Mouse (Mus musculus): ENCODE measurements at regions not wholly inside any gene's neighbourhood (a gene's known extent, or its start where the extent isn't known, plus 50 kb on each side); places are given as distances from the start of the nearest gene placed in this dataset.

DNA sequence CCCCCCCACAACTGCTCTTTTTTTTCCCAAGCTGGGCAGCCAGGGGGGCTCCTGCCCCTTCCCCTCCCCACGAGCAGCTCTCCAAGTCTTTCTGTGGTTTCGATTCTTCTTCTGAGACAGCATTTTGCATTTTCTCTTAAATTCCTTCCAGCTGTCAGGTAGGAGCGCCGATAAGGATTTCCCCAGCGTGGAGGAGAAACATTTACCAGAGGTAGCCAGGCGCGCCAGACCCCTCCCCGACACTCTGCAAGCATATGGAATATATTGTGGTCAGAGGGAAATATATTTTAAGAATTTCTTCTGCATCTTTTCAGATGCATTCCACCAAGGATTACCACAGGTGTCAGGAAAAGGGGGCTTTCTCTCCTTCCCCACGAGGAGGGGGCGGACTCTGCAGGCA lies 111.9 kb downstream of the Tbx5 start:
- no peak for DNase-seq (ENCODE audit: low spot score in 2 of 2)

DNA sequence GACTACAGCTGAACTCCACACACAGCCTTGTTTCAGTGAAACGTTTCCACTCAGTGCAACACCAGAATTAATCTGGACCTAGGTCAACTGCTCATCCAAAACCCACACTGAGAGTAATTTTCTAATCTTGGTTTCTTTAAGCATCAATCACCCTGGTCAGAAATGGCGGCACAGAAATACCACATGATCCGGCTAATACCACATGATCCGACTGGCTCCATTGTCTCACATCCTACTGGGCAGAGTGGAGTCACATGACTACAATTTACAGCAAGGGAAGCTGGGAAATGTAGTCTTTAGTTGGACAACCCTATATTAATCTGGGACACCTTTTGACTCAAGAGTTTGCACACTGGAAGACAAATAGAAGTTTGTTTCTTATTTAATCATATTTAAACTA lies 115.9 kb downstream of the Tbx5 start:
- no peak for DNase-seq (ENCODE audit: low spot score in 2 of 2)

DNA sequence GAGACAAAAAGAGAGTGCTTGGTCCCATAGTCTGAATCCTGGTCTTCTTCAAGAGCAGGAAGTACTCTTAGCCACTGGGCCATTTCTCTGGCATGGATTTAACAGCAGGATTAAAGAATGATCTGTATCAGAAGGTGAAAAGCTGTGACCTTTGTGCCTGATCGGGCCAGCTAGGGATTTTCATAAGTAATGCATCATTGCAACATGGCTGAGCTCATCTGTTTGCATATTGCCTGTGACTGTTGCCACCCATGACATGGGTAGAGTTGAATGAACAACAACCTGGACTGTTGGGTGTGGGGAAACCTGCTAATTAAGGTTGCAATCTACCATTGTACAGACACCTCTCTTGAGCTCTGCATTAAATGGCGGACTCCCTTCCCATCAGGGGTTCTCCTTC lies 119.6 kb downstream of the Tbx5 start:
- no peak for DNase-seq (ENCODE audit: low spot score in 2 of 2)

DNA sequence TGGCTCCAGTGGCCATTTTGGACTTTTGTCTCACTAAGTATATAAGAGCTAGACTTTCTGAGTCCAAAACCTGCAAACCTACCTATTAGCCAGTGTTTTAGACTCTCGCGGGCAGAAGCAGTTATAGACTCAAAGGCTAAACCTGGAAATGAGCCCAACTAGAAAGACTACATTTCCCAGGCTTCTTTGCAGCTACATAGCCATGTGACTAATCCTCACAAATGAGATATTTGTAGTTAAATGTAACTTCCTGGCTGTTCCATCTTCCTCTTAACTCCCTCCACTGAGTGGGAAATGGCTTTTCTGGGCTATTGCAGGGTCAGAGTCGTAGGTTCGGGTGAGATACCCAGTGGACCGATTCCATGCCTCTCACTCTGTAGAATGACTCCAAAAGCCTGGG lies 120.7 kb downstream of the Tbx5 start:
- no peak for DNase-seq (ENCODE audit: low spot score in 2 of 2)

DNA sequence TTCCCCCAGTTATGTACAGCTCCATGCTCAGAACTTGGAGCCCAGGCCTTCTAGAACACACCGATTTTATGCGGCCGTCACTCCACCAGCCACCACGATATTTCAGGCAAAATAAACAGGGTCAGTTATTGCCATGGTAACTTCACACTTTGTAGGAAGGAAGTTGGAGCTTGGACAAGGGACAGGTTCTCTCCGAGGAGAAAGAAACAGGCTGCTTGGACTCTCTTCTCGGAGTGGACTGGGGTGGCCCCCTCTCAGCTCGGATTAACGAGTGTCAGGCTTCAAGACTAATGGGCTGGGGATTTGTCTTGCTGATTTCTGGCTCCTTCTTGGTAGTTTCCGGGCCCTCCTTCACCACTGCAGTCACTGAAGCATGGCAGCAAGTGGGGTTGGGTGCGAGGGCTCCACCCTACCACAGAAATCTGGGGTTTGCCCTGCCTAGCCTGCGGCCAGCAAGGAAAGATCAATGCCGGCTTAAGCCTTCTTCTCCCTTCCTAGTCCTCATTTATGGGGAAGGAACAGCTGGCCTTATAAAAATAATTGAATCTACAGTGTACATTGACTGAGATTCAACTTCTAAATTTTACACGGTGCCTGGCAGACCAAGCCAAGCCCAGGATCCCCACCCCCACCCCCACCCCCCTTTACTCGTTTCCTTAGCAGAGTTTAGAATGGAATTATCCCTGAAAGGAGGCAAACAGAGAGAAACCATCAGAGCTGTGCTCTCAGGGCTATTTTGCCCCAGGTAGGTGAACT lies 121.5 kb downstream of the Tbx5 start:
- DNase-seq (ENCODE audit: low spot score in 2 of 2) = no peak

DNA sequence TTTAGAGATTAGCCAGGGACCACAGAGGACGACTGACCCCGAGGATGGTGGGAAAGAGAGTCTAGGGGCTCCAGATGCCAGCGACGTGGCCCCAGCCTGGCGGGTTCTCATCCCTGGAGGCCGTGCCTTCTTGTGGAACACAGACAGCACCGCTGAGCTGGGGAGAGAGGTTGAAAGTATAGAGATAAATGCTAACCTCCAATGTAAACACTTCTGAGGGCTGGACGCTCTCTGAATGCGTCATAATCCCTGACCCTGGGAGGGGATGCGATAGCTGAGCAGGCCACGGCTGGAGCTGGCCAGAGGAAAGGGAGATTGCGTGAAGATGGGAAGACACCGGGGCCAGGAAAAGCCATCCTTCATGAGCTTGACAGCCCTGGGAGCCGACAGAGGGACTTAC lies 126.5 kb downstream of the Tbx5 start:
- DNase-seq (ENCODE audit: low spot score in 2 of 2) = no peak

DNA sequence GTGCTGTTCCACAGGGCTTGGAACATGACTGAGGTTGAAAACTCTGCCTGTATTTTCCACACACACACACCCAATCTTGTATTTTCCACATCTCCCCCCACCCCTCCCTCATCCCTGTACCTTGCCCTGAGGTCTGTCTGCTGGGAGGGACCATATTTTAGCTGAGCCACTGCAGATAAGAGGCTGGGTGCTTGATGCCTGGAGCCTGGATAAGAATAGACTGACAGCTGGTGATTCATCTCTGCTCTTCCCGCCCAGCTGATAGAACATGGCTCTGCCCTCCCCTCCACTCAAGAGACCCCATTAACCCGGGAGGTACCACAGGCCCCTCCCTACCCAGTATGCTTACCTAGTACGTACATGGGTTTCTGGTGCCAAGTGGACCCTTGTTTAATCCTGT lies 132.3 kb downstream of the Tbx5 start:
- DNase-seq (ENCODE audit: low spot score in 2 of 2) = no peak

DNA sequence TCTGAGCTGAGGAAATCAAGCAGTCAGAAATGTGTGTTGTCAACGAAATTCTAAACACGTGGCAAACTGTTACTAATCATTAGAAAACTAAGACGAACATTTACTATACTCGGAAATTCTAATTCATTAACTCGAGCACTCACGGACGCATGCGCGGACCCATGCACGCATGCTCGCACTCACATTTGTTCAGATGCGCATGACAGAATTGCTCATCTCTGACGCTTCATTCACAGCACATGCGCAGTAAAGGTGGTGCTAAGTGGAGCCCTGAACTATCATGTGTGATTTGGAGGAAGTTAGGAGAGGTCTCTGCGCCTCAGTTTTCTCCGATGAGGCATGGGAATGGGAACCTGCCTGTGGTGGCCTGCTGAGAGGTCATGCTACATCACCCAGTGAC lies 138.8 kb downstream of the Tbx5 start:
- no peak for DNase-seq (ENCODE audit: low spot score in 2 of 2)

DNA sequence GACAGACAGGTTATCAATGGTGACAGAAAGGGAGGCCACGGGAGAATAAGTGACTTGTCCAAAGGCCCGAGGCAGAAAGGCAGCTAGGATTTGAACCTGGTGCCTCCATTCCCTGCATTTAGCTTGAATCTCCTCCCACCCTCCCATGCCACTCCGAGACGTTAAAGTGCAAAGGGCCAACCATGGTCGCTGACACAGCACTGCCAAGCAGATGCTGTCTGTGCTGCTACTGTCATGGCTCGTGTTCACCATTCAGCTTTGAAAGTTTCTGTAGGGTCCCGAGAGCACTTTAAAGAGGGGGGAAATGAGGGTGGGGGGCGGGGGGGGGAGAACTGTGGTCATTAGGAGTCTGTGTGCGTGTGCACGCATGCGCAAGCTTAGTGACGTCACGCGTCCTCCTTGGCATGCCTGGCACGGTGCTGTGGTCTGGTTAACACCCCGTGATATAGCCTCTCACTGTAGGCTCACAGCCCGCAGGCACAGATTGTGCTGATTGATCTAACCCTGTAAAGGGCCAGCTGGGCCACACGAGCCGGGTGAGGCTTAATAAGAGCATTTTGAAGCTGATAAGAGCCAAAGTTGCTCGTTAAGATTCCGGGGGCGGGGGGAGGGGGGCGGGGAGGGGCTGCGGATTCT lies 140.5 kb downstream of the Tbx5 start:
- peak; percentile 50 to 59 for DNase-seq (ENCODE audit: low spot score in 2 of 2)

DNA sequence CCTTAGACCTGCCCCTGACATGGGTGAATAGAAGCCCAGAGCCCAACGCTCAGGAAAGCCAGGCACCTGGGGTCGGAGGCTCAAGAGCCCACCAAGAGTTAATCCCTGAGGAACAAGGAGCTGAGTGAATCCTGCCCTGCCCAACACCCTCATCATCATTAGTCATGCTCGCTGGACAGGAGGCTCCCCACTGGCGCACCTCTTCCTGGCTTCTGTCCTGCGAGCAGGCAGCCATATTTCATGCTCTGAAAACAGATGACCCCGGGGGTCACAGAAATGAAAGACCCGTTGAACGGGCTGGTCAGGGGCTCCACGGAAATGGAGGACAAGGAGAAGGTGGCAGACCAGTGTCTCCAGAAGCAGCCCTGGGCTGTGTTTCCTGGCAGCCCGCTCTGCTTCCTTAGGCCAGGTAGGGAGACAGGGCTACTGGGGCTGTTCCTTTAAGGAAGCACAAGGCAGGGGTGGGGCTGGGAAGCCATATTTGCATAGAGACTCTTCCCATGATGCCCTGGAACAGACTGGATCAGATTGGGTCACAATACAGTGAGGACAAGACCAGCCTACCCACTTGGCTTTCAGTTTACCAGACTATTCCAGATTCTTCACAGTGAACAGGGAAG lies 138.1 kb upstream of the Rbm19 start:
- DNase-seq (ENCODE audit: low spot score in 2 of 2) = no peak

DNA sequence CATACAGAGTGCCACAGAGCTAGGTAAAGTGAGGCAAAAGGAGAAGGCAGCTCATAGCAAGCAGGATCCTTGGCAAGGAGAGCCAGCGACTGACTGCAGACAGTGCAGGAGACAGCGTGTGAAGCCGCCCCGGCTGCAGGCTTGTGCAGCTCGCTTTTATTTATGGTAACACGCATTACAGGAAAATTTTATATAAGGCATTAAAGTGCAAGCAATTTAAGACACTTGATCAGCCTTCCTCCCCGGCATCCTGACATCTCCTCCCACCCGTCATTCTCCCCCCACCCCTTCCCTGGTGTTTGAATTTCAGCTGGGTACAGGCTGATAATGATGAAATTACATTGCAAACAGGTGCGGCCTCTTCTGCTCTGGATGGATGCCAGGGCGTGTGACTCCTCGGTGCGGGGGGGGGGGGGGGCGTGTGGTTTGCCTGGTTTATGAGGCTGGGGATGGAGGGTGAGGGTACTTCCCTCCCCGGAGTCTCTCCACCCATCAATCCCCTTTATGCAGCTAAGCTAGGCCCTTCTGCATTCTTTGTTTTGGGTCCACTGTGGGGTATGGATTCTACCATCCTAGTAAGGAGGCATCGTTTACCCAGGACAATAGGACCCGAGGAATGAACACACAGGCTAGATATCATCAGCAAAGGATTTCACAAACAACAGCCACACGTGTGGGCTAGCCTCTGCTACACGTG lies 135.0 kb upstream of the Rbm19 start:
- no peak for DNase-seq (ENCODE audit: low spot score in 2 of 2)

DNA sequence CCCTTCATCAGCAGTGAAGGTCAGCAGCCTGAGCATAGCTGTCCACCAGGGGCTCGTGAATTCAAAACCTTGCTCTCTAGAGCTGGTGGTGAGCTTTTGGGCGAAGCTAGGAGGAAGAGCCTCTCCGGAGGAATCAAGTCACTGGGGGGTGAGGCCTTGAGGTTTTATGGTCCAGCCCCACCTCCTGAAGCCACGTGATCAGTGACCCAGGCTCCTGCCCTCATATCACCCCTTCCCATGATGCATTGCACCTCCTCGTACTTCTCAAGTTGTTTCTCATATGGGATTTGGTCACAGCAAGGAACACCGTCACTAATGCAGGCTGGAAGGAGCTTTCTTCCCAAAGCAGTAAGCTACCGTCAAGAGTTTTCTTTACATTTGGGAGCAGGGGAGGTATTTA lies 132.1 kb upstream of the Rbm19 start:
- no peak for DNase-seq (ENCODE audit: low spot score in 2 of 2)

DNA sequence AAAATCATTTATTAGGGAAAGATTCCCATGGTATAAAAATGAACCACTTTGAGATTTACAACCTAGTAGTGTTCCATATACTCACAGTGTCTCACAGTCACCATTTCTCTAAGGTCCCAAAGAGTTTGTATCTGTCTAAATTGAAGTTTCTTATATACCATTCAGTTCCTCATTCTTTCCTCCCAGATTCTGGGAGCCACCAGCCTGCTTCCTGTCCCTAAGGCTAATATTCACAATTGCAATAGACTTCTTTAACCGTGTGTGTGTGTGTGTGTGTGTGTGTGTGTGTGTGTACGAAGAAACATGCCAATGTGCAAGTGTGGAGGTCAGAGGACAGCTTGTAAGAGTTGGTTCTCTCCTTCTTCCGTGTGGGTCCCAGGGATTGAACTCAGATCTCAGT lies 124.1 kb upstream of the Rbm19 start:
- DNase-seq (ENCODE audit: low spot score in 2 of 2) = no peak

DNA sequence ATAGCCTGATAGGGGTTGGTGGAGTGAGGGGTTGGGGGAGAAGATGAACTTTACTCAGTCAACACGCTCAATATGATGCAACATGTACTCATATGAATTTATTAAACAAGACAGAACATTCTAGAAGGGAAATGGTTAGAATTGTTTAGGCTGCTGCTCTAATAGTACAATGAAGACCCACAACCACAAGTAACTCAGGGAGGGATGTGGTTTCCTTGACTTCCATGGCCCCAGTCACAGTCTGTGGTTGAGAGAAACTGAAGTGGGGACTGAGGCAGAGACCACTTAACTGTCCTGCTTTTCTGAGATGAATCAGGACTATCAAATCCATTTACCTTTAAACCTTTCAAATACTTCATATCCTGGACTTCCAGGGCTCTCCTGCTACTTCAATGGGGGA lies 120.5 kb upstream of the Rbm19 start:
- no peak for DNase-seq (ENCODE audit: low spot score in 2 of 2)

DNA sequence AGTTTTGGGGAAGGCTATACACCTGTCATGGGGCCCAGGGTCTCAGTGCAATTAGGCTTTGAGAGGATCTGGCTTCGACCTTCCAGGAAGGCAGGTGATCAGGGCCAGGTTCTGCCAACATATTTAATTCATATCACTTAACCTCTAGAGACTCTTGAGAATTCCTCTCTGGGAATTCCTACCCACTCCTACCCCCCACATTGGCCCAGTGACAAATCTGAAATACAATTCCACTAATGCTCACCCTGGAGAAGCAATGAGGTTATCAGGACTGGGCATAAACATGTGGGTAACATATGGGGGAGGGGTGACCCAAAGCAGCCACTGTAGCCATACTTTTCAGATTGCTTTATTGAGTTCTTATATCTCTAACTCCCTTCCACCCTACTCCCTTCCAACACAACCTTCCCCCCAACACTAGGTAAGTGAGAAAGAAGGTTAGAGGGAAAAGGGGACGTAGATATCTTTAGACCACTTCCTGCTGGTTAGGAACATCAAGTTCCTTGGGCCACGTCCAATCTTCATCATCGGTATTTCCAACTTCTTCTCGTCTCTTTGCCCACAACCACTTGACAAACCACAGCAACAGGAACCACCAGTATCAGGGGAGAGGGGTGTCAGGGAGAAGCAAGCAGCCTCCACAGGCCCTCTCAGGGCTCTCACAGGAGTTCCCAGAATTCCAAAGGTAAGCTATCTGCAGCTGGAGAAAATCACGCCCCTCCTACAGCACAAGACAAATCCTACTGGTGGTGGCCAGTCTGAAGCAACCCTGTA lies 110.4 kb upstream of the Rbm19 start:
- DNase-seq (ENCODE audit: low spot score in 2 of 2) = no peak

DNA sequence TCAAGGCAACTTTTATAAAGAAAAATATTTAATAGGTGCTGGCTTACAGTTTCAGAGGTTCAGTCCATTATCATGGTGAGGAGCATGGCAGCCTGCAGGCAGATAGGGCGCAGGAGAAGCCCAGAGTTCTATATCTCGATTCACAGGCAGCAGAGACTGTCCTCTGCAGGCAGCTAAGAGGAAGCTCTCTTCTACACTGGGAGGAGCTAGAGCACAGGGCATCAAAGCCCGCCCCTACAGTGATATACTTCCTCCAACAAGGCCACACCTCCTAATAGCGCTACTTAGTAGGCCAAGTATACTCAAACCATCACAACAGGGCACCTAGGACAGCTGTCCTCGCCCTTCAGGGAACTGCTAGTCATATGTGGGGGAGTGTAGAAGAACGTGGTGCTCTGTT lies 108.5 kb upstream of the Rbm19 start:
- no peak for DNase-seq (ENCODE audit: low spot score in 2 of 2)

DNA sequence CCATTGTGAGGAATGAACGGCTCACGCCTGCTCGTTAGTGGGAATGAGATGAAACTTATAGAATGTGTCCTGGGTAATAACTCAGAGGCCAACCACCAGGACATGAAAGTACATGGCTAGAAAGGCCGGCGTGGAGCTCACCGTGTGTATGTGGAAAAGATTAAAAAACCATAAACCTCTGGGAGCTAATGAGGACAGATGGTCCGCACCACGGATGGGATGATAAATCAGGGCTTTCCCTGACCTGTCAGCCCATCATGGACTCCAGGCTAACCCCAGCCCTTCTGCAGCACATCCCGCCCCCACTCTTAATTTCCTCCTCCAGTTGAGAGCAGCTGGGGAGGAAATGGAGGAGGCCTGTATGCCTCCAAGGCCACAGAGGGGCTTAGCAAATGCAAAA lies 108.0 kb upstream of the Rbm19 start:
- no peak for DNase-seq (ENCODE audit: low spot score in 2 of 2)

DNA sequence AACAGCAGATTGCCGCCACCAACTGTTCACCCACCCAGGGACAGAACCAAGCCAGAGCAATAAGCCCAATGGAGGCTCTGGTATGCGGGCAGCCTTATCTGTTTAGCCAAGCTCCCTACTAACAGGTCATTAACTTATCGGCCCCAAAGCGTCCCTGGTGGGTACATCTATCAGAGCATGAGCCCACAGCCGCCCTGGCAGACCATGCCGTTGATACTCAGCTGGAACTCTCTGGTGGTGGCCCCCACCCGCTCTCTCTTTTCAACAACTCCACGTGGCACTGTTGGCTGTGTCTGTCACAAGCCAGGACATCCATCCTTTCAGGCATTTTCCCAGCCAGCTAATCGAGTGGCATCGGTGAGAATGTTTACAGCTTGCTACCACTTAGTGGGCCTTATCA lies 100.8 kb upstream of the Rbm19 start:
- DNase-seq (ENCODE audit: low spot score in 2 of 2) = no peak

DNA sequence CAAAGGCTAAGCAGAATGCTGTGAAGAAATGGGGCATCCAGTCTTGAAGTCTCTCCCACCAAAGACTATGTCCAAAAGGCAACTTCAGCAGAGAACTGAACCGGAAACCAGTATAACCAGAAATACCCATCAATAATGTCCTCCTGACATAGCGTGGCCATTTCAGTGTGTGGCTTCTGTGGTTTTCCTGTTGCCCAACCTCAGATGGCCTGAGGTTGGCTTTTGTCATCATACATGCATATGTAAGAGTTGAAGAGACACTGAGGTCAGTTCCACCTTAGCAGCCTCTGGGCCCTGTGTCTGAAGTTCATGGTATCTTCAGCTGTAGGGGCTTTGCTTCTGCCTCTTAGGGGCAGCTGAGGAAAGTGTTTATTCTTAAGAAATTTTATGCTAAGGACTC lies 98.1 kb upstream of the Rbm19 start:
- DNase-seq (ENCODE audit: low spot score in 2 of 2) = no peak

DNA sequence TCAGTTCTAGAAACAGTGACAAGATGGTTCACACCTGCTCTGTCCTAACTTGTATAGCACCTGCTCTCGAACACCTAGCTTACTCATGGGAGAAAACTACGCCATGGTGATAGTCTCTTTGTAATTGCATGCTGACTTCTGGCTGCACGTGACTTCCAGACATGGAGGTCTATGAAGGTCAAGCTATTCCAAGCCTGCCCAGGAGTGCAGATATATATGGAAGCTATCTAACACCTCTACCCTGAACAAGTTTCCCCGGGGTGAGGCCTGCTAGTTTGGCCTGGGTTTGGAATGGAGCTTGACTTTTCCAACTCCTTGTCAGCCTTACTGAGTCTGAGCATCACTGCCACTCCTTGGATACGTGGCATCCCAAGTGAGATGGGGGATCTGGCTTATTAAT lies 95.5 kb upstream of the Rbm19 start:
- no peak for DNase-seq (ENCODE audit: low spot score in 2 of 2)

DNA sequence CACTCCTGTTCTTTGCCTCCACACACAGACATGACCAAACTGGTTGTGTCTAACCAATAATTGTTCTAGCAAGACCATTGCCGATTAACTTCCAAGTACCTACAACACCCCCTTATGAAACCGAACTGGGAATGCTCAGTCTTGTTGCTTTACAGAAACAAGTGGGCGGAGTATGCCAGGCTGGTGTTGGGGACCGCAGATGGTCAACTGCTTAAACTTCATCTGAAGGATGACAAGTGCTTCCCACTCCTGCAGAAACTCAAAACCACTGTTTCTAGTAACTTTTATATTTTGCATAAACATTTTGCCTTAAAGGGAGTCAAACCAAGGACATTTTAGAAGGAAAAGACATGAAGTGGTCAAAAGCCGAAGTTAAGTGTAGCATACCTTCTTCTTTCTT lies 94.0 kb upstream of the Rbm19 start:
- DNase-seq (ENCODE audit: low spot score in 2 of 2) = no peak

DNA sequence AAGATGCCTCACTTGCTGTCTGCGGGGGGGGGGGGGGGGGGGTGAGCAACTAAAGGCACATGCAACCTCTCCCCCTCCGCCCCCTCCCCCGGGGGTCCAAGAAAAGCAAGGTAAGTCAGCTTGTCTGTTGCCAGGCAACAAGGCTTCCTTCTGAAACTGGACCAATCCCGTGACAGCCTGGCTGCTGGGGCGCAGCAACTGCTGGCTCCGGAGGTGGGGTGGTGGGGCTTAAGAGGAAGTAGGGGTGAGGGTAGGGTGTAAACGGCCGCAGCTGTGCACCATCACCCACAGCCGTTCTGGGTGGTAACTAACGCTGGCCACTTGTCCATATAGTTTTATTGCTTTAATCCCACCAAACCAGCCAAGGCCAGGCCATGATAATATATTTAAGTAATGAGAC lies 92.2 kb upstream of the Rbm19 start:
- DNase-seq (ENCODE audit: low spot score in 2 of 2) = peak in 1 of 2 experiments; percentile 19
